Mouse (Mus musculus): Measurements from ENCODE around the gene Gm5890.
"Not testable (repeated sequence)": the region's sequence is repeated elsewhere in the genome, so short reads cannot be mapped to it uniquely, and the experiment has no call there.

Gene Gm5890

DNA sequence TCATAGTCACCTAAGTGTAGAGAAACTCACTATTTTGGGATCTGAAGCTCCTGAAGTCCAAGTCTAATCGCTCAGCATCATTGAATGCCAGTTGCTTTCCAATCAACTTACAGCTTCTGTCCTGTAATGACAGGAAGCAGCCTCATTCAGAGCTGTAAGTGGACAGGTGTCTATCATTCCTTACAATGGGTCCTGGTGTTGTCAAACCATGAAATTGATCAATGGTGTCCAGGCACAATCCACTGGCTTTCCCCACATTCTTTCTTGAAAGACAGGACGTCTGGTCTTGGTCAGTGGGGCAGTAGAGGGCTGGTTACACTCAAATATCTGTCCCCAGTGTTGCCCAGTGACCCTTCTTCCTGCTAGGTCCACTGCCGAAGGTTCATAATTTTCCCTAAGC lies at the start of gene Gm5890:
Gene Gm5890 (minus strand): TSS at position 101 of the 400 bp plus-strand sequence.
- not testable (repeated sequence) for DNase-seq (ENCODE audit: low spot score)

DNA sequence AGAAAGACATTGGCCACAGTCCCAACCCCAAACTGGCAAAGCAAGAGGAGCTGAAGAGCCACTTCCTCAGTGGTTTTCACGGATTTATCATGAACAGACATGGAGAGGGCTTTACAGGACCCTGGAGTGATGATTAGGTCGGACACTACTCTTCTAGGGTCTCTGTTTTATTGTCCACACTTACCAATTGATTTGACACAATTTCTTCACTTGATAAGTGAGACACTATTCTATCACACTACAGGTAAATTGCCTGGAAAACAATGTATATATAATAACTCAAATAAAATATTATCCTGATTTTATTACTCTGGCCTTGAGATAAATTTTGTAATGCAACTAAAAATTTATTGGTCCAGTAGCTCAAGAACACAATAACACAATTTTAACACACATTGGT lies 28.9 kb downstream of the Gm5890 start, which contains the start of gene Gm4498:
Gene Gm4498 (minus strand): TSS at position 101 of the 400 bp plus-strand sequence.
- not testable (repeated sequence) for DNase-seq (ENCODE audit: low spot score)
